Mouse (Mus musculus): ENCODE measurements around the gene Haus8. TPM values are rescaled to one million over a fixed set of nuclear protein-coding genes. Genes with fewer than 3 reads are reported as not detected.
"Not testable (repeated sequence)": the region's sequence is repeated elsewhere in the genome, so short reads cannot be mapped to it uniquely, and the experiment has no call there.

The Haus8 gene
- polyA plus RNA-seq, 1 experiment: 48.2 TPM

- 90% methylated on average over 2 of the region's 2 CpGs for WGBS
- TF ChIP-seq POLR2A (IDR thresholded peaks at IDR 0.05; ENCODE audit: borderline replicate concordance, control insufficient read depth, low read depth, low read length) (no peak), CTCF (IDR thresholded peaks at IDR 0.05; ENCODE audit: control insufficient read depth, insufficient read depth, low read length) (no peak)
- no peaks in the 10 kb centered on the region for H3K4me1 ChIP-seq (ENCODE audit: control insufficient read depth, insufficient read depth, low read length)
- no peak overlapping the region for H3K27ac ChIP-seq (ENCODE audit: control insufficient read depth, insufficient read depth, low read depth, low read length, poor library complexity)
- no peak overlapping the region for H3K4me3 ChIP-seq (replicated peaks; ENCODE audit: control insufficient read depth, low read depth, low read length)
These were observed 30.0 kb downstream of the Haus8 start for GRCm38 (mm10) chr8:71242757-71243156.

GRCm38 (mm10) chr8:71224560-71224959 is 48.2 kb downstream of the Haus8 start:
- Histone ChIP-seq H3K27ac (ENCODE audit: control insufficient read depth, insufficient read depth, low read depth, low read length, poor library complexity) (no peak overlapping the region), H3K4me3 (replicated peaks; ENCODE audit: control insufficient read depth, low read depth, low read length) (no peak overlapping the region), H3K4me1 (ENCODE audit: control insufficient read depth, insufficient read depth, low read length) (no peaks in the 10 kb centered on the region)
- 40% methylated on average over 2 of the region's 2 CpGs for WGBS
- TF ChIP-seq POLR2A (IDR thresholded peaks at IDR 0.05; ENCODE audit: borderline replicate concordance, control insufficient read depth, low read depth, low read length) (no peak), CTCF (IDR thresholded peaks at IDR 0.05; ENCODE audit: control insufficient read depth, insufficient read depth, low read length) (no peak)

- H3K27ac ChIP-seq (ENCODE audit: control insufficient read depth, insufficient read depth, low read depth, low read length, poor library complexity); H3K4me1 ChIP-seq (ENCODE audit: control insufficient read depth, insufficient read depth, low read length); H3K4me3 ChIP-seq (replicated peaks; ENCODE audit: control insufficient read depth, low read depth, low read length): not testable (repeated sequence)
- WGBS: 76% methylated on average over 4 of the region's 5 CpGs
These were observed 58.5 kb downstream of the Haus8 start for GRCm38 (mm10) chr8:71214266-71214665.

- not testable (repeated sequence) for H3K4me1 ChIP-seq (ENCODE audit: control insufficient read depth, insufficient read depth, low read length); H3K27ac ChIP-seq (ENCODE audit: control insufficient read depth, insufficient read depth, low read depth, low read length, poor library complexity)
- under 1% methylated on average over 7 of the region's 11 CpGs for WGBS
- H3K4me3 ChIP-seq (replicated peaks; ENCODE audit: control insufficient read depth, low read depth, low read length): peak overlapping the region; percentile 65
These were observed 67.2 kb downstream of the Haus8 start for GRCm38 (mm10) chr8:71205541-71205967.

Other genes starting within 250 kb of the Haus8 start
- 30.4 and 64.6 TPM in 2 replicates for gene Myo9b, start 220 bp downstream of the Haus8 start, polyA plus RNA-seq (2011; ENCODE audit: insufficient read depth, insufficient read length, low replicate concordance, missing spikeins)
- gene Use1, start 93.9 kb upstream of the Haus8 start, polyA plus RNA-seq (2011; ENCODE audit: insufficient read depth, insufficient read length, low replicate concordance, missing spikeins): 75.6 and 139 TPM in 2 replicates
- 7.9 and 10.1 TPM in 2 replicates for gene Ocel1, start 98.4 kb upstream of the Haus8 start, polyA plus RNA-seq (2011; ENCODE audit: insufficient read depth, insufficient read length, low replicate concordance, missing spikeins)
- 9.5 and 17.5 TPM in 2 replicates for gene Nr2f6, start 109.0 kb upstream of the Haus8 start, polyA plus RNA-seq (2011; ENCODE audit: insufficient read depth, insufficient read length, low replicate concordance, missing spikeins)
- 7.2 and 15.9 TPM in 2 replicates for gene Ushbp1, start 122.9 kb upstream of the Haus8 start, polyA plus RNA-seq (2011; ENCODE audit: insufficient read depth, insufficient read length, low replicate concordance, missing spikeins)
- gene Babam1, start 123.9 kb upstream of the Haus8 start, polyA plus RNA-seq (2011; ENCODE audit: insufficient read depth, insufficient read length, low replicate concordance, missing spikeins): 45.8 and 70.5 TPM in 2 replicates
- gene Ankle1, start 133.1 kb upstream of the Haus8 start, polyA plus RNA-seq (2011; ENCODE audit: insufficient read depth, insufficient read length, low replicate concordance, missing spikeins): 54.2 and 97.5 TPM in 2 replicates
- gene Abhd8, start 190.7 kb upstream of the Haus8 start, polyA plus RNA-seq (2011; ENCODE audit: insufficient read depth, insufficient read length, low replicate concordance, missing spikeins): 3.9 and 9.1 TPM in 2 replicates
- 24.3 and 42.9 TPM in 2 replicates for gene Mrpl34, start 192.0 kb upstream of the Haus8 start, polyA plus RNA-seq (2011; ENCODE audit: insufficient read depth, insufficient read length, low replicate concordance, missing spikeins)
- 17.1 and 18.8 TPM in 2 replicates for gene Dda1, start 196.3 kb upstream of the Haus8 start, polyA plus RNA-seq (2011; ENCODE audit: insufficient read depth, insufficient read length, low replicate concordance, missing spikeins)
- gene Ano8, start 213.0 kb upstream of the Haus8 start, polyA plus RNA-seq (2011; ENCODE audit: insufficient read depth, insufficient read length, low replicate concordance, missing spikeins): 2.9 and 6.3 TPM in 2 replicates
- gene Gtpbp3, start 215.2 kb upstream of the Haus8 start, polyA plus RNA-seq (2011; ENCODE audit: insufficient read depth, insufficient read length, low replicate concordance, missing spikeins): 6.3 and 7.9 TPM in 2 replicates
- gene Plvap, start 238.8 kb upstream of the Haus8 start, polyA plus RNA-seq (2011; ENCODE audit: insufficient read depth, insufficient read length, low replicate concordance, missing spikeins): 13.7 and 20.5 TPM in 2 replicates

Data from bone marrow, adult 2 months (tissue).